16 mouse cellular contexts compared by ENCODE assay signal in genomic region chr12:40434101-40434500, GRCm38 (mm10). TPM values are rescaled to one million over a fixed set of nuclear protein-coding genes. Genes with fewer than 3 reads are reported as not detected.
DNase-seq lines count a peak whose midpoint lies in the region; ATAC-seq lines count a peak whose summit lies in the region.
"Had no signal": no experiment of that assay in that cellular context is flagged by ENCODE, and none has a peak within 500 bp of the region (broad histone marks: within the 10 kb centered on the region; RNA-seq: fewer than 3 reads in every experiment).

No protein-coding gene starts in this region.

- WGBS in heart, embryonic 13.5 days = 37% methylated on average over 3 of the region's 3 CpGs

- H3K4me2 ChIP-seq in heart, embryonic 13.5 days = no peak overlapping the region
- H3K4me2 ChIP-seq: embryonic facial prominence, embryonic 15.5 days; hindbrain, embryonic 14.5 days; limb, embryonic 13.5 days; midbrain, embryonic 13.5 days; neural tube, embryonic 12.5 days had no signal

- 0 out of 2 replicates have a peak overlapping the region, but pooled peaks have one; percentile 32 for H3K27ac ChIP-seq in heart, embryonic 13.5 days (replicated peaks)
- H3K27ac ChIP-seq: embryonic facial prominence, embryonic 15.5 days; hindbrain, embryonic 14.5 days; left cerebral cortex, adult 2 months; limb, embryonic 13.5 days; midbrain, embryonic 13.5 days; neural tube, embryonic 12.5 days; stomach, postnatal 0 days had no signal

- H3K4me3 ChIP-seq in heart, embryonic 13.5 days = no peak overlapping the region
- H3K4me3 ChIP-seq: embryonic facial prominence, embryonic 15.5 days; left cerebral cortex, adult 2 months; limb, embryonic 13.5 days; midbrain, embryonic 13.5 days; neural tube, embryonic 12.5 days had no signal

- H3K4me1 ChIP-seq in heart, embryonic 13.5 days = peaks cover 56% of the 10 kb centered on the region

- no peaks in the 10 kb centered on the region for H3K9me3 ChIP-seq in heart, embryonic 13.5 days
- H3K9me3 ChIP-seq: embryonic facial prominence, embryonic 15.5 days; limb, embryonic 13.5 days; midbrain, embryonic 13.5 days; neural tube, embryonic 12.5 days had no signal

- no peak for DNase-seq in heart, postnatal 10 days
- DNase-seq in layer of hippocampus, adult 11-12 months (ENCODE audit: low spot score) = peak; percentile 28
- no peak for DNase-seq in layer of hippocampus, postnatal 10 days (ENCODE audit: low spot score in 2 of 2)
- DNase-seq in NIH3T3 (ENCODE audit: low read depth) = peak; percentile 77
- DNase-seq in fibroblast of lung, adult 2 months (ENCODE audit: low read depth) = peak; percentile 60
- no peak for DNase-seq in thymus, postnatal 14 days
- DNase-seq: kidney, adult 8-10 months; liver, postnatal 0 days had no signal

- H3K36me3 ChIP-seq in heart, embryonic 13.5 days = no peaks in the 10 kb centered on the region
- H3K36me3 ChIP-seq: embryonic facial prominence, embryonic 15.5 days; limb, embryonic 13.5 days; midbrain, embryonic 13.5 days; neural tube, embryonic 12.5 days had no signal

- no peak overlapping the region for H3K9ac ChIP-seq in heart, embryonic 13.5 days
- H3K9ac ChIP-seq: embryonic facial prominence, embryonic 15.5 days; hindbrain, embryonic 14.5 days; limb, embryonic 13.5 days; liver, postnatal 0 days; midbrain, embryonic 13.5 days; neural tube, embryonic 12.5 days had no signal

- ATAC-seq in heart, embryonic 13.5 days (ENCODE audit: extremely low read depth, insufficient number of reproducible peaks, low FRiP score, low TSS enrichment) = no peak
- ATAC-seq: liver, postnatal 0 days; midbrain, embryonic 13.5 days had no signal

- no peaks in the 10 kb centered on the region for H3K27me3 ChIP-seq in heart, embryonic 13.5 days (replicated peaks)
- H3K27me3 ChIP-seq: embryonic facial prominence, embryonic 15.5 days; limb, embryonic 13.5 days; midbrain, embryonic 13.5 days; neural tube, embryonic 12.5 days had no signal

- intact Hi-C loops in heart, postnatal 10 days (cut with DNase I) = no loop called here

RNA-seq across cellular contexts. Expression of gene Zfp277, which starts 11.6 kb away (rescaled TPM):
- polyA plus RNA-seq in heart, embryonic 13.5 days (2015; fragmentation: Nextera tagmentation; extraction: Ambion mirVana) = 27.8 and 30.4 TPM in 2 replicates
- 10 to 100 TPM; 15.4 to 16.3 TPM for total RNA-seq in heart, postnatal 10 days (2021)
- 10 to 100 TPM; 28.1 to 29.0 TPM for total RNA-seq in layer of hippocampus, postnatal 10 days (2021)

RNA-seq across cellular contexts. Expression of gene Dock4, which starts 11.7 kb away (rescaled TPM):
- 6.2 and 6.9 TPM in 2 replicates for polyA plus RNA-seq in heart, embryonic 13.5 days (2015; fragmentation: Nextera tagmentation; extraction: Ambion mirVana)
- 10 to 100 TPM; 18.8 to 21.1 TPM for total RNA-seq in heart, postnatal 10 days (2021)
- total RNA-seq in layer of hippocampus, postnatal 10 days (2021) = 100 to 1,000 TPM; 142 to 146 TPM

Comparison
In these comparisons a context has a peak if more than half of its experiments do, and no peak if none do; other contexts are left out.
1. DNase-seq: peak in layer of hippocampus, adult 11-12 months (single experiment), NIH3T3 (single experiment) and fibroblast of lung, adult 2 months (single experiment); none in heart, postnatal 10 days (0 of 2), layer of hippocampus, postnatal 10 days (0 of 2) and thymus, postnatal 14 days (single experiment).
2. RNA of gene Dock4, which starts 11.7 kb away (total RNA-seq): 142 to 146 TPM in layer of hippocampus, postnatal 10 days; 18.8 to 21.1 TPM in heart, postnatal 10 days; every median in the first group is over 4 times any median in the second.